Mouse (Mus musculus): ENCODE measurements around the gene Slc25a19. TPM values are rescaled to one million over a fixed set of nuclear protein-coding genes. Genes with fewer than 3 reads are reported as not detected.
"Not testable (repeated sequence)": the region's sequence is repeated elsewhere in the genome, so short reads cannot be mapped to it uniquely, and the experiment has no call there.

The Slc25a19 gene
- 10 to 100 TPM; 68.7 to 90.3 TPM for polyA plus RNA-seq (2017; shearing (Covaris generic))

- ATAC-seq: peak; percentile 88
Observed at GRCm38 (mm10) chr11:115627705-115628464, at the start of gene Slc25a19. TSS of gene Slc25a19 (minus strand) at chr11:115628295.

DNA sequence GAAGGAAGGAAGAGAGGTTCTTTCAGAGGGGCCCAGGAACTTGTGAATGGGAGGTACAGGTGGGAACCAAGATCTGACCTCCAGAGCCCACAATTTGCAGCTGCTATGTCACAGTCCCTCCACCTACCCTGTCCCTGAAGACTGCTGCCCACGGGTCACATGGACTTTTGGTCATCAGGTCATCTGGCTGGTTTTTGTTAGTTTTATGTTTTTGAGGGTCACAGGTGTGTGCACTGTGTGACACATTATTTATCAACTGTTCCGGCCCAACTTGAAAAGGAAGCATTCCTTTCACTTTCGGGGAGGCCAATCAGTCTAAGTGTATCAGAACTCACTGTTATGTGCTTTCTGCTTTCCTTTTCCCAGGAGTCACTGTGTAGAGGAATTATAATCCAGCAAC, 49.4 kb upstream of the Slc25a19 start:
- no peak for ATAC-seq

- no peak for ATAC-seq
Observed at GRCm38 (mm10) chr11:115676738-115677137, 48.6 kb upstream of the Slc25a19 start.

GRCm38 (mm10) chr11:115674235-115674865, 46.3 kb upstream of the Slc25a19 start:
- no peak for ATAC-seq

DNA sequence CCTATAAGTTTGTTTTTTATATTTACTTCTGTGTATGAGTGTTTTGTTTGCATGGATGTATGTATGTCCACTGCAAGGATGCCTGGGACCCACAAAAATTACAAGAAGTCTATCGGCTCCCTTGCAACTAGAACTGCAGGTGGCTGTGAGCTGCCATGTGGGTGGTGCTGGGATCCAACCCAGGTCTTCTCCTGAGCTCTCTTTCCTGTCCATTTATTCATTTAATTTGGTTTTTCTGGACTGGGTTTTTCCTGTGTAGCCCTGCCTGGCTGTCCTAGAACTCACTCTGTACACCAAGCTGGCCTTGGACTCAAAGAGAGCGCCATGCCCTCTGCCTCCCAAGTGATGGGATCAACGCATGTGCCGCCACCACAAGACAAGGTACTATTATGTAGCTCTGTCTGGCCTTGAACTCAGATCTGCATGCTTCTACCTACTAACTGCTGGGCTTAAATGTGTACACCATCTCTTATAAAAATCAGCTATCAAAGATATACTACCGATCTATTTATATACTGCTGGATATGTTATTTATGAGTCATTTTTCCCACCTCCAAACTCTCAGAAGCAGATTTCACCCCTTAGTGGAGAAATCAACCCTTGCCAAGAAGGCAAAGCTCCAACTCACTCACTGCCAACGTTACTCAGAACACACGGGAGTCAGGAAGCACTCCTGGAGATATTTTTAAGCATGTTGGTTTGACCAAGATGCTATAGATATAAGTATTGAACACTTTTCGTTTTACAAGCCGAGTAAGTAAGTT, 45.6 kb upstream of the Slc25a19 start:
- ATAC-seq: no peak

DNA sequence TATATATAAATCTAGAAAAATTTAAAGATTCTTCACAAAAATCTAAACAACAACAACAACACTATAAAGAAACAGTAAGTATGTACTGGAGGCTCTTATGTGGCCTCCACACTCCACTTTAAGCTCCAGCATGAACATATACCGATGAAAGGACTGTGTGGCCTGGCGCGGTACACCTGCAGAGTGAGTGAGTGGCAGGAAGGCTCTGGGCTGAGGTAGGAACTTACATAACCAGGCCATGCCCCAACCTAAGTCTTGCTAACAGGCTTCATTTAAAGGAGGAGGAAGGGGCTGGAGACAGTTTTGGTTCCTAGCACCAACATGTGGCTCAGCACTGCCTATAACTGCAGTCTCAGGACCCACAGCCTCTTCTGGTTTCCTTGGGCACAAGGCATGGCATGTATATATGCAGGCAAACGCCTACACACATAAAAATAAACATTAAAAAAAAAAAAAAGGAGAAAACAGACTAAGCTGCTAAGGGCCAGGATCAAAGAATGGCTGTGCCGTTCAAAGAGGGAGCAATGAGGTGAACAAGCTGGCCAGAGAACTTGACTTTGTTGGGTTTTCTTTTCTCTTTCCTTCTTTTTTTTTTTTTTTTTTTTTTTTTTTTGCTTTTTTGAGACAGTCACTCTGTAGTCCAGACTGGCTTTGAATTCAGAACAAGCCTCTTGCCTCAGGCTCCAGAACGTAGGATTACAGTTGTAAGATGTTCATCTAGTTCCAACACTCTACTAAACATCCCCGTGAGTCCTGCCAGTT, 44.3 kb upstream of the Slc25a19 start:
- no peak for ATAC-seq

DNA sequence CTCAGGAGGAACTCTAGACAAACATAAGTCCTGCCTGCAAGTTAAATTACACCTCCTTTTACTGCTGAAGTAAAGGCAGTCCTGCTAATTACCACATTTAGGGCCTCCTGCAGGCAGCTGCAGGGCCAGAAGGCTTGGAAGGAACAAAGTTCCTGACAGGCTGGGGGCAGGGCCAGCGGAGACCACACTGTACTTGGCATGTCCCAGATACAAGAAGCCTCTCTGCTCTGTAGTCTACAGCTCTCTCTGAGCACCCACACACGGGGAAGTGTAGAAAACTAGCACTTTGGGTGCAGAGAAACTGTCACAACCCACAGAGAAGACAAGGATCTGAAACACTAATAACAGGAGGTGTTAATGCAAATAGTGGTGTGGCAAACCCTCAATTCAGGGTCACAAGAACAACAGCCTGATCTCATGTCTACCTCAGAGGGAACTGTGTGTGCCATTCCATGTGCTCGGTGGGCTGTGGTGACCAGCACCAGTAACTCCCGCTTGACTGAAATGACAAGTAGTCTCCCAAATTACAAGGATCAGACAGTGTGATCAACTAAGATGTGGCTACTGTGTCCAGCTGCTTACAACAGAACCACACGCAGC, 42.5 kb upstream of the Slc25a19 start:
- ATAC-seq: no peak

GRCm38 (mm10) chr11:115663676-115664335, 35.7 kb upstream of the Slc25a19 start:
- no peak for ATAC-seq

GRCm38 (mm10) chr11:115660376-115660775, 32.3 kb upstream of the Slc25a19 start:
- no peak for ATAC-seq

- no peak for ATAC-seq
Observed at GRCm38 (mm10) chr11:115658521-115658920, 30.4 kb upstream of the Slc25a19 start.

GRCm38 (mm10) chr11:115654128-115654527, 26.0 kb upstream of the Slc25a19 start:
- ATAC-seq: no peak

GRCm38 (mm10) chr11:115653194-115653593, 25.1 kb upstream of the Slc25a19 start:
- no peak for ATAC-seq

GRCm38 (mm10) chr11:115651680-115652079, 23.6 kb upstream of the Slc25a19 start:
- ATAC-seq: no peak

- no peak for ATAC-seq
Observed at GRCm38 (mm10) chr11:115649706-115650105, 21.6 kb upstream of the Slc25a19 start.

GRCm38 (mm10) chr11:115647459-115647858, 19.4 kb upstream of the Slc25a19 start:
- ATAC-seq: peak; percentile 32

GRCm38 (mm10) chr11:115646439-115646838, 18.3 kb upstream of the Slc25a19 start:
- peak; percentile 58 for ATAC-seq

- not testable (repeated sequence) for ATAC-seq
Observed at GRCm38 (mm10) chr11:115645498-115645897, 17.4 kb upstream of the Slc25a19 start.

DNA sequence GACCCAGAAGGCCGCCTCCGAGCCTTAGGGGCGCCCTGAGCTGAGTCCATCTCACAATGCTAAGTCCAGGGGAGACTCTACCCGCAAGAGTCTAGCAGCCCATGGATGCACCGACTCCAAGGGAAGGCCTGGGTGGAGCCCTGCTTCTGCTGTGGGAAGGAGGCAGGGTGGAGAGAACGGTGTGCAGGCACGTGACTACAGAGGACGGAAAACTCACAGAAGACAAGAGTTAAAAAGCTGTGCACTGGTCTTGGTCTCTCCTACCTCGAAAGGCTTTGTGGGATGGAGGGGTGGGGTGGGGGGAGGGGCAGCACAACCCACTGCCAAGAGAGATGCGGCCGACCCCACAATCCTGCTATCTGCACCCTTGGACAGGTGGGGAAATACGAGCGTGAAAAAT, 16.2 kb upstream of the Slc25a19 start:
- no peak for ATAC-seq

- peak; percentile 2 for ATAC-seq
Observed at GRCm38 (mm10) chr11:115643265-115643664, 15.2 kb upstream of the Slc25a19 start.

DNA sequence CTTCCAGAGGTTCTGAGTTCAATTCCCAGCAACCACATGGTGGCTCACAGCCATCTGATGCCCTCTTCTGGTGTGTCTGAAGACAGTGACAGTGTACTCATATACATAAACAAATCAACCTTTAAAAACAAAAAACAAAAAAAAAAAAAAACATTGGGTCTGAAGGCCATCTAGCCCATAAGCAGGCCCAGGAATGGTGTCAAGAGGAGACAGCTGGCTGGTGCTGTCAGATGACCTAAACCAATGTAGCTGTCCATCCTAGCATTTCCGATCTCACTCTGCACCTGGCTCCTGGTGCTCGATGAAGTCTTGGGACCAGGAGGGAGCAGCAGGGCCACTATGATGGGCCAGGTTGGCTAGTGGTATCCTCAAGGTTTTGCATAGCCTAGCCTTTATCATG, 14.6 kb upstream of the Slc25a19 start:
- ATAC-seq: no peak

- ATAC-seq: no peak
Observed at GRCm38 (mm10) chr11:115641664-115642036, 13.6 kb upstream of the Slc25a19 start.

Data from activated CD4-positive, CD25-positive, alpha-beta regulatory T cell, adult 4 months (primary cell).